Mouse (Mus musculus): ENCODE results near the gene Slc35f1. TPM values are rescaled to one million over a fixed set of nuclear protein-coding genes. Genes with fewer than 3 reads are reported as not detected.

Slc35f1 gene
- polyA plus RNA-seq, 1 experiment: not detected

DNA sequence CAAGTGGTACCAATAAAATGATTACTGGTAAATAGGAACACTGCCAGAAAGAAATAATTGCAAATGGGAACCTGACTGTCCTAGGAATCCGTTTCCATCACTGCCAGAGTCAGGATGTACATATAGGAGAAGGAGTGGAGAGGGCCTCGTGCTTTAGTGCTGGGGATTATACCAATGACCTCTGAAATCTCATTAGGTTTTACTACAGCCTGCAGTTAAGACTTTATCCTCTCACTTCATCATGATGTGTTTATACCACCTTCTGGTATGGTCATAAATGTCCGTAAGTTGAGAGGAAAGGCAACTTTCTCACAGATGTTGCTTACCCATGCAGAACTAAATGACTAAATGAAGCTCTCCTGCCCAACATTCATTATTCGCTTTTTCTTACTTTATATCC lies 401.2 kb downstream of the Slc35f1 start:
- no peak overlapping the region for H3K27ac ChIP-seq (ENCODE audit: insufficient read depth, low read depth, low read length)
- TF ChIP-seq CTCF (IDR thresholded peaks at IDR 0.05; ENCODE audit: insufficient read depth, low read depth, low read length) (no peak), POLR2A (IDR thresholded peaks at IDR 0.05; ENCODE audit: insufficient read depth, low read depth, low read length) (no peak)
- no peak overlapping the region for H3K4me3 ChIP-seq (ENCODE audit: insufficient read depth, low read depth, low read length)
- no peaks in the 10 kb centered on the region for H3K4me1 ChIP-seq (ENCODE audit: control insufficient read depth, insufficient read depth, low read length)
- WGBS: 93% methylated on average over 4 of the region's 4 CpGs

DNA sequence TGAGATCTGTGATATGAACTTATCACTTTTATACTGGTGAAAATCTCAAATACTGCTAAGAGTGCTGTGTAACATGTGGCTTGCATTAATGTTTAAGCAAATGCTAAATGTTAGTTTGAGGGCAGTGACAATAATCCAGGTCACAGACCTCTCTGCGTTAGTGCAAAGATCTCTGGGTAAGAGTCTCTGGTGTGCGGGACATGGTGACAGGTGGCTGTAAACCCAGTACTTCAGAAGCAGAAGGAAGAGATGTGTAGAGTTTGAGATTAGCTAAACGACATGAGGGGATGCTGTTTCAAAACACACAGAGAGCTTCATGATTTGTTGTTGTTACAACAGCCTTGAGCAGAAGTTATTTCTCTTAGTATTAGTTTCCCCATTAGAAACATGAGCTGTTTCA lies 406.1 kb downstream of the Slc35f1 start:
- 83% methylated on average over 3 of the region's 3 CpGs for WGBS
- TF ChIP-seq POLR2A (IDR thresholded peaks at IDR 0.05; ENCODE audit: insufficient read depth, low read depth, low read length) (no peak), CTCF (IDR thresholded peaks at IDR 0.05; ENCODE audit: insufficient read depth, low read depth, low read length) (no peak)
- Histone ChIP-seq H3K4me3 (ENCODE audit: insufficient read depth, low read depth, low read length) (no peak overlapping the region), H3K4me1 (ENCODE audit: control insufficient read depth, insufficient read depth, low read length) (no peaks in the 10 kb centered on the region), H3K27ac (ENCODE audit: insufficient read depth, low read depth, low read length) (no peak overlapping the region)

DNA sequence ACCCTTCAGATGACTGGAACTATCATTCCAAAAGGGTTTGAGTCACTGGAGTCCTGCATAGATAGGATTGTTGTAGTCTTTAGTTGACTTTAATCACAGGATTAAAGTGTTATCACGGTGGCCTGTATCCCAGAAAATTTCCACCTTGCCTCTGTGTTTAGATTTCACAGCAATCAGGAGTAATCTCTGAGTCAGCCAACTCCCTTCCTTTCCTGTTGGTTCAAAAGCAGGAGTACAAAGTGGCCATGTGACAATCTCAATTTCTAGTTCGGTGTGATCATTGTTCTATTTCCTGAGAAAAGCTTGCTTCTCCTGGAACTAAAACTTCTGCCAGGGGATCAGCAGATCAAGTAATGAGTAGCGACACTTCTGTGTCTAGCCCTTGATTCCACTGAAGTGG lies 410.5 kb downstream of the Slc35f1 start:
- Histone ChIP-seq H3K4me3 (ENCODE audit: insufficient read depth, low read depth, low read length) (no peak overlapping the region), H3K27ac (ENCODE audit: insufficient read depth, low read depth, low read length) (no peak overlapping the region), H3K4me1 (ENCODE audit: control insufficient read depth, insufficient read depth, low read length) (no peaks in the 10 kb centered on the region)
- 80% methylated on average over 3 of the region's 3 CpGs for WGBS
- TF ChIP-seq POLR2A (IDR thresholded peaks at IDR 0.05; ENCODE audit: insufficient read depth, low read depth, low read length): no peak
- no peak for TF ChIP-seq CTCF (IDR thresholded peaks at IDR 0.05; ENCODE audit: insufficient read depth, low read depth, low read length)

DNA sequence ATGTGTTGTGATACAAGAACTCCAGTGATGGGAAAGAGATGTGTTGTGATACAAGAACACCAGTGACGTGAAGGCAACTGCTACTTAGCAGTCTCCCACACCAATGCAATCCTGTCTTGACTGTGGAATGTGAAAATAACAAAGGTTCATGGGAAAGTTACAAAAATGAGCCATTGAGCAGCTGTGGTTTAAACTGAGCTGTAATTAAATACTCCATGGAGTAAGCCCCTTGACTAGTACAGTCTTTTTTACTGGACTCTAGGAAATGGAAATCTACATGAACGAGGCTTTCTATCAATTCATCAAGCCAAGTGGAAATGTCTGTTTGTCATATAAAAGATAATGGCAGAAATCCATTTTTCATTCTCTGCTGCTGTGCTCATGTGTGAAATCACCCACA lies 411.1 kb downstream of the Slc35f1 start:
- TF ChIP-seq POLR2A (IDR thresholded peaks at IDR 0.05; ENCODE audit: insufficient read depth, low read depth, low read length) (no peak), CTCF (IDR thresholded peaks at IDR 0.05; ENCODE audit: insufficient read depth, low read depth, low read length) (no peak)
- WGBS: 63% methylated on average over 2 of the region's 2 CpGs
- Histone ChIP-seq H3K4me3 (ENCODE audit: insufficient read depth, low read depth, low read length) (no peak overlapping the region), H3K4me1 (ENCODE audit: control insufficient read depth, insufficient read depth, low read length) (no peaks in the 10 kb centered on the region), H3K27ac (ENCODE audit: insufficient read depth, low read depth, low read length) (no peak overlapping the region)

DNA sequence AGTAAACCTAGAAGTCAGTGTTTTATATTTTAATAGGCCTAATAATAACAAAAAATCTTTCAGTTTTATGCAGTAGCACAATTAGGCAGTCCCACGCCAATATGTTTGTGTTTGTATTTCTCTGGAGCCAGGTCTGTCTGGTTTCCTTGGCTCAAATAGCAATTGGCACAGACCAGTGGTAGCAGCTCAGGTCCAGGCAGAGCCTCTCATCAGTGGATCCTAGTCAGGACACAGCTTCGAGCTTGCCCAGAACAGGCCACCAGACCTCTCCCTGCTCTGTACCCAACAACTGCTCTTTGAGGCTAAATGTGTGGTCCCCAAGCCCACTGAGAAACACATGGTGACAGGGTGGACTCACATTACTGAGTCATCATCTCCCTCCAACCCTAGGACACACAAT lies 412.1 kb downstream of the Slc35f1 start:
- TF ChIP-seq POLR2A (IDR thresholded peaks at IDR 0.05; ENCODE audit: insufficient read depth, low read depth, low read length): no peak
- no peak for TF ChIP-seq CTCF (IDR thresholded peaks at IDR 0.05; ENCODE audit: insufficient read depth, low read depth, low read length)
- H3K4me3 ChIP-seq (ENCODE audit: insufficient read depth, low read depth, low read length): no peak overlapping the region
- H3K4me1 ChIP-seq (ENCODE audit: control insufficient read depth, insufficient read depth, low read length): no peaks in the 10 kb centered on the region
- 73% methylated on average over 2 of the region's 2 CpGs for whole genome bisulfite sequencing
- no peak overlapping the region for H3K27ac ChIP-seq (ENCODE audit: insufficient read depth, low read depth, low read length)

DNA sequence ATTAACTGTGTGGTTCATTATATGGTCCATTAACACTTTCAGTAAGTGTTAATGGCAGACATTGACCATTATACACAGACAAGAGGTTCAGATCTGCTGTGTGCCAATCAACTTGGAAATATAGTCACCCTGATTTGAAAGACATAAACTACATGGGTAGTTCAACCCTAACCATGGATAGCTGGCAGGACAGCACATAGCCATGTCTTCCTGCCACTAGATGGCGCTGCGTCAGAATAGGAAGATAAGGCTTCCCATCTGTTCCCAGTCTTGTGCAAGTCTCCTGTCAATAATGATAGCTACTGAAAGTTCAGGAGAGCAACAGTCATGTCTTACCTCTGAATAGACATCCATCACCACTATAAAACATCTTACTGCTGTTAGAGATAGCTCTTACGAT lies 424.7 kb downstream of the Slc35f1 start:
- TF ChIP-seq CTCF (IDR thresholded peaks at IDR 0.05; ENCODE audit: insufficient read depth, low read depth, low read length): no peak
- no peak for TF ChIP-seq POLR2A (IDR thresholded peaks at IDR 0.05; ENCODE audit: insufficient read depth, low read depth, low read length)
- 29% methylated on average over 3 of the region's 3 CpGs for WGBS
- Histone ChIP-seq H3K4me3 (ENCODE audit: insufficient read depth, low read depth, low read length) (no peak overlapping the region), H3K27ac (ENCODE audit: insufficient read depth, low read depth, low read length) (no peak overlapping the region), H3K4me1 (ENCODE audit: control insufficient read depth, insufficient read depth, low read length) (no peaks in the 10 kb centered on the region)

DNA sequence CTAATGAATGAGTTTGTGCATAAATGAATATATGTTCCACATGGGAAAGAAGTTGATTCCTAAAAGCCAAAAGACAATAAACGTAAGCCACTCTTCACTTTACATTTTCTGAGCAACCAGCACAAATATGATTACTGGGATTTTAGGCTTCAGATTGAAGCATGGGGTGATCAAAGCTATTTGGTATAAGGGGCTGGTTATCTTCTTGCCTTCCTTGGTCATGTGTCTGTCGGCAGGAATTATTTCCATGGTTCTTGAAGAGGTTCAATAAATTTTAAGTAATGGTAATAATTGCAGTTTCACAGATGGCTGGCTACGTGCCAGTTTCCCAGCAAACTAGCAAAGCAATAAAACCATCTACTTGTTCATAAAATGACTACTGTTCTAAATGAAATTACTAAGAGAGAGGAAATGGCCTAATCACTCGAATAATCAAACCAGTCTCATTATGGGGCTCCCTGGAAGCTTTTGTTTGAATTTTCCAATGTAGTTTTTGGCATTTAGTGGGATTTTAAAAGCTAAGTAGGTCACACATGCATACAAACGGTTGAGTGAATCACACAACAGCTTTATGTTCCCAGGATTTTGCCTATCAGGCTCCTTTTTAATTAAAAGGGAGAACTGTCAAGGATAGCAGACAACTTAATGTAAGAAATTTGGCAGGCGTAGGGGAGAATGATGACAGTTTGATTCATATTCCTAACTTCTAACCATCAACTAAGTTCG lies 425.5 kb downstream of the Slc35f1 start:
- 42% methylated on average over 7 of the region's 7 CpGs for WGBS
- Histone ChIP-seq H3K4me3 (ENCODE audit: insufficient read depth, low read depth, low read length) (no peak overlapping the region), H3K4me1 (ENCODE audit: control insufficient read depth, insufficient read depth, low read length) (no peaks in the 10 kb centered on the region), H3K27ac (ENCODE audit: insufficient read depth, low read depth, low read length) (no peak overlapping the region)
- TF ChIP-seq CTCF (IDR thresholded peaks at IDR 0.05; ENCODE audit: insufficient read depth, low read depth, low read length) (no peak), POLR2A (IDR thresholded peaks at IDR 0.05; ENCODE audit: insufficient read depth, low read depth, low read length) (no peak)

DNA sequence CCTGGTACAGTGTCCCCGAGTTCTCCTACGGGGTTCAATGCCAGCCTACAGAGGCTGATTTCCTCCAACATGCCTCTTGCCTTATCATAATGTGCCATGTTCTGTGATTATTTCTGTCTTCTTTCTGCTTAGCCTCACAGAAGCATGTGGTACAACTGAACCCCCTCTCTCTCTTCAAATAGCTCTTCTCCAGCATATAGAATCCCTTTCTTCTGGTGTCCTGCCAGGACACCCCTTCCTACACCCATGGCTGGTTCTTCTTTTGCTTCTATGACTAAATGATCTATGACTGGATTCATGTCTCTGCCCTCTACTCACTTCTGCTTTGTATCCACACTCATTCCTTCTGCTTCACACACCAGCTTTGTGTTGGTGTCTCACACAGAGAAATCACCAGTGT lies 430.3 kb downstream of the Slc35f1 start:
- Histone ChIP-seq H3K4me1 (ENCODE audit: control insufficient read depth, insufficient read depth, low read length) (no peaks in the 10 kb centered on the region), H3K4me3 (ENCODE audit: insufficient read depth, low read depth, low read length) (no peak overlapping the region), H3K27ac (ENCODE audit: insufficient read depth, low read depth, low read length) (no peak overlapping the region)
- TF ChIP-seq POLR2A (IDR thresholded peaks at IDR 0.05; ENCODE audit: insufficient read depth, low read depth, low read length) (no peak), CTCF (IDR thresholded peaks at IDR 0.05; ENCODE audit: insufficient read depth, low read depth, low read length) (no peak)
- WGBS: 100% methylated on average over 2 of the region's 2 CpGs

DNA sequence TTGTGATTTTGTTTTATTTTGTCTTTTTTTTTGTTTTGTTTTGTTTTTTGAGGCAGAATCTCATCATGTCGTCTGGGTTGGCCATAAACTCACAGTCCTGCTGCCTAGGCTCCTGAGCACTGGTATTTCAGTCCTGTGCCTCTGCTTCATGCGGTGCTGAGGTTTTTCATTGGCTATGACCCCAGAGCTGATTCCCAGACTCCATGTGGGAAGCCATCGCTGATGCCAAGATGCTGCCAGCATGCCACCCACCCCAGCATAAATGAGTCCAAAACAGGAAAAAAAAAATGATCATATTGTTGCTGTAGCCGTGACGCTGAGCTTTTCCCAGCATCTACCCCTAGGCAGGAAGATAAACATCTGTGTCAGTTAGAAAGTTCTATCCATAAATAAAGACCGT lies 434.0 kb downstream of the Slc35f1 start:
- Histone ChIP-seq H3K4me1 (ENCODE audit: control insufficient read depth, insufficient read depth, low read length) (no peaks in the 10 kb centered on the region), H3K4me3 (ENCODE audit: insufficient read depth, low read depth, low read length) (no peak overlapping the region), H3K27ac (ENCODE audit: insufficient read depth, low read depth, low read length) (no peak overlapping the region)
- WGBS: 26% methylated on average over 6 of the region's 6 CpGs
- TF ChIP-seq CTCF (IDR thresholded peaks at IDR 0.05; ENCODE audit: insufficient read depth, low read depth, low read length): no peak
- TF ChIP-seq POLR2A (IDR thresholded peaks at IDR 0.05; ENCODE audit: insufficient read depth, low read depth, low read length): no peak
